Mouse (Mus musculus): ENCODE results near the gene Fance. TPM values are rescaled to one million over a fixed set of nuclear protein-coding genes. Genes with fewer than 3 reads are reported as not detected.
A peak's percentile ranks its signal among the peaks of the same experiment; 100 is the strongest.

The Fance gene
- polyA plus RNA-seq, 1 experiment from 2014 or later, result 22.7 TPM

DNA sequence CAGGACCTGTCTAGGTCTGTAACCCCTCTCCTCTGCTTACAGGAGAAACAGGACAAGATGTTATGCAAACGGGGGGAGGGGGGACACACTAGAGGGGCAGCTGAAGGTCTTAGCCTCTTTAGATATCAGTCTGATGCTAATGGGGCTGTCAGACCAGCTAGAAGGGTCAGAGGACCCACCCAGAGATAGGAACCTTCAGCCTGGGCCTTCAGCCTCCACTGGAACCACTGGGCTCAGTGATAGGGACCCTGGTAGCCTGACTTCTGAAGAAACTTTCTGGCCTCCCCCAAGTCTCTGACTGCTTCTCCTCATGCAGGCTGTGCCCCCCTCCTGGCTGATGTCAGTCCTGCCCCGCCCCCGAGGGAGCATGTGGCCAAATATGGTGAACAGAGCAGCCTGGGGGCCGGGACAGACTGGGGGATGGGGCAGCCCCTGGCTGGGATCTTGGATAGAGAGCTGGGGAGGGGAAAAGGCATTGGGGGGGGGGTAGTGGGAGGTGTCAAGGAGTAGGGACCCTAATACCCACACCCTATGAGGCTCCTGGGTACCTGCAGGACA is 30.8 kb downstream of the Fance start:
- Histone ChIP-seq H3K9ac (peak overlapping the region; percentile 46), H3K27me3 (replicated peaks) (no peaks in the 10 kb centered on the region), H3K27ac (peak overlapping the region; percentile 95), H3K4me3 (replicated peaks) (no peak overlapping the region), H3K4me2 (replicated peaks) (peak overlapping the region; percentile 57), H3K36me3 (peaks cover 10% of the 10 kb centered on the region; the same call in 1 of the 2 replicates), H3K4me1 (replicated peaks) (peaks cover 93% of the 10 kb centered on the region), H3K9me3 (no peaks in the 10 kb centered on the region)
- WGBS, result 28% methylated on average over 4 of the region's 4 CpGs
- ATAC-seq, result no peak

- H3K27ac ChIP-seq, result peak overlapping the region; percentile 95
- H3K9ac ChIP-seq, result peak overlapping the region; percentile 46; the same call in 1 of the 2 replicates
- H3K4me1 ChIP-seq (replicated peaks), result peaks cover 90% of the 10 kb centered on the region
- H3K27me3 ChIP-seq (replicated peaks), result no peaks in the 10 kb centered on the region
- H3K9me3 ChIP-seq, result no peaks in the 10 kb centered on the region
- ATAC-seq, result no peak
- 53% methylated on average over 3 of the region's 3 CpGs for WGBS
- H3K4me2 ChIP-seq (replicated peaks), result peak overlapping the region; percentile 57
- 0 out of 2 replicates have a peak overlapping the region, but pooled peaks have one; percentile 24 for H3K4me3 ChIP-seq (replicated peaks)
- H3K36me3 ChIP-seq, result peaks cover 5% of the 10 kb centered on the region; the same call in 1 of the 2 replicates
Measured at GRCm38 (mm10) chr17:28344670-28345069, 31.4 kb downstream of the Fance start.

DNA sequence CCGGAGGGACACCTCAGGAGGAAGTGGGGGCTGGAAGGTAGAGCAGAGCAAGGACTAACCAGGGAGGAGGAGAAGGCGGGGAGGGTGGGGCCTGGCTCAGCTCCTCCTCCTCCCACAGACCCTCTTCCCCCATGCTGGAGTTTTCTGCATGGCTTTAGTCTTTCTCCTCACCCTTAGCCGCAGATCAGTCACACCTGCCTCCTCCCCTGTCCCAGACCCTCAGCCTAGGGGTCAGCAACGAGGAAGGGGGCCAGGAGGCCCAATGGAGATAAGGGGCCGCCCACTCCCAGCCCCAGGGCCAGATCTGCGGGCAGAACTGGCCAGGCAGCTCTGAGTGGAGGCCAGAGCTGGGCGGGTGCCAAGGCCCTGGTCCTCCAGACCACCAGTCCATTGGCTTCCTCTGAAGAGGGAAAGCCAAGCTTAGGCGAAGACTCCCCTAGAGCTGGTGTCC is 32.0 kb downstream of the Fance start:
- Histone ChIP-seq H3K9ac (peak overlapping the region; percentile 46), H3K27ac (peak overlapping the region; percentile 95), H3K4me2 (replicated peaks) (peak overlapping the region; percentile 57), H3K9me3 (no peaks in the 10 kb centered on the region), H3K27me3 (replicated peaks) (no peaks in the 10 kb centered on the region), H3K36me3 (no peaks in the 10 kb centered on the region), H3K4me1 (replicated peaks) (peaks cover 85% of the 10 kb centered on the region), H3K4me3 (replicated peaks) (peak overlapping the region; percentile 24)
- peak; percentile 8; the same call in 1 of the 2 replicates for ATAC-seq
- WGBS, result 6% methylated on average over 8 of the region's 8 CpGs

DNA sequence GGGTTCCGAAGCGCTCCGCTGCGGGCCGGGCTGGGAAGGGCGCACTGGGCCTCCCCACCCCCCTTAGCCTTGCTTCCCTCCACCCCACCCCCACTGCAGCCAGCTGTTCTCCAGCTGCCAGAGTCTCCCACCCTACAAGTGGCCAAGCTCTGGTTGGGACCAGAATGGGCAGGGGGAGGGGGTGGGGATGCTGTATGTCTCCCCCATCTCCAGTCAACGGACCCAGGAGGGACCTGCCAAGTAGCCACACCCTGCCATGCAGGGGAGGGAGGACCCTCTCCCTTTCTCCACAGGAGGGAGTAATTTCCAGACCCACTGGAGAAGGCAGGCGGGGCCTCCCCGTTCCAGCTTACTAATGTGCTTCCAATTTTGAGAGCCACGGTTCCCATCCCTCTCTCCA is 32.6 kb downstream of the Fance start:
- no peaks in the 10 kb centered on the region for H3K36me3 ChIP-seq
- no peaks in the 10 kb centered on the region for H3K27me3 ChIP-seq (replicated peaks)
- peaks cover 79% of the 10 kb centered on the region for H3K4me1 ChIP-seq (replicated peaks)
- ATAC-seq, result no peak
- no peaks in the 10 kb centered on the region for H3K9me3 ChIP-seq
- 16% methylated on average over 10 of the region's 10 CpGs for WGBS
- peak overlapping the region; percentile 95 for H3K27ac ChIP-seq
- peak overlapping the region; percentile 24 for H3K4me3 ChIP-seq (replicated peaks)
- H3K4me2 ChIP-seq (replicated peaks), result peak overlapping the region; percentile 57
- peak overlapping the region; percentile 46 for H3K9ac ChIP-seq

DNA sequence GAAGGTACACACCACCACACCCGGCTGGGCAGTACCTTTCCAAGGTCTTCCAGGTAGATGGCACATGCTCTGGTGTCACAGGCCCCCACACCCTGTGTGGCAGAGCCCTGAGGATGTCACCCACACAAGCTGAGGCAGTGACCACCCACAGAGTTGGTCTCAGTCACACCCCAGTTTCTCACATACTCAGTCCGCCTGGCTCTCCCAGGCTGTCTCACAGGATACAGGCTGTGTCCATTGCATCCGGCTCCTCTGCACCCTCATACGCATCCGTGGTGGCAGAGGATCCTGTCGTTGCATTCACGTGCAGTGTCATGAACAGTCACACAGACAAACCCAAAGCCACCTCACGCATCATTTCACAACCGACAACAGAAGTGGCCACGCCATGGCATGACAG is 34.0 kb downstream of the Fance start:
- H3K36me3 ChIP-seq, result no peaks in the 10 kb centered on the region
- peaks cover 77% of the 10 kb centered on the region for H3K4me1 ChIP-seq (replicated peaks)
- H3K9me3 ChIP-seq, result no peaks in the 10 kb centered on the region
- 0 out of 2 replicates have a peak overlapping the region, but pooled peaks have one; percentile 5 for H3K9ac ChIP-seq
- 0 out of 2 replicates have a peak overlapping the region, but pooled peaks have one; percentile 13 for H3K27ac ChIP-seq
- WGBS, result 77% methylated on average over 10 of the region's 10 CpGs
- no peak overlapping the region for H3K4me3 ChIP-seq (replicated peaks)
- ATAC-seq, result no peak
- H3K27me3 ChIP-seq (replicated peaks), result no peaks in the 10 kb centered on the region
- H3K4me2 ChIP-seq (replicated peaks), result peak overlapping the region; percentile 93

DNA sequence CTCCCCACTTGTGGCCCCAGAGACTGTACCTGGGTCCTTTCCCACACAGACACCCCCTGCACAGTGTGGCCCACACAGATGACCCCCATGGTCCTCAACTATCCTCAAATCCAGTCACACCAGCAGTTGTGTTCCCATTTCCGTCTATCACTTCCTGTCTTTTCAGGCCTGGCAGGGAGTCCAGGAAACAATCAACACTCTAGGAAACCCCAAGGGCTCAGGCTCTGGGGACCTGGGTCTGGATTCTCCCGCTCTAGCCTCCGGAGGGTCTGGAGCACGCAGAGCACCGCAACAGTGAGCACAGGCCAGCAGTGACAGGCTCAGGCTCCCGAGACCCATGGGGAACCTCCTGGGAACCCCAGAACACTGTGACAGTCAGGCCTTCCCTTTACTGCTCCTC is 34.9 kb downstream of the Fance start:
- Histone ChIP-seq H3K27me3 (replicated peaks) (no peaks in the 10 kb centered on the region), H3K36me3 (no peaks in the 10 kb centered on the region), H3K4me1 (replicated peaks) (peaks cover 74% of the 10 kb centered on the region), H3K9me3 (no peaks in the 10 kb centered on the region), H3K4me2 (replicated peaks) (peak overlapping the region; percentile 93), H3K27ac (peak overlapping the region; percentile 59), H3K4me3 (replicated peaks) (peak overlapping the region; percentile 83), H3K9ac (peak overlapping the region; percentile 85)
- WGBS, result 54% methylated on average over 6 of the region's 6 CpGs
- ATAC-seq, result no peak

DNA sequence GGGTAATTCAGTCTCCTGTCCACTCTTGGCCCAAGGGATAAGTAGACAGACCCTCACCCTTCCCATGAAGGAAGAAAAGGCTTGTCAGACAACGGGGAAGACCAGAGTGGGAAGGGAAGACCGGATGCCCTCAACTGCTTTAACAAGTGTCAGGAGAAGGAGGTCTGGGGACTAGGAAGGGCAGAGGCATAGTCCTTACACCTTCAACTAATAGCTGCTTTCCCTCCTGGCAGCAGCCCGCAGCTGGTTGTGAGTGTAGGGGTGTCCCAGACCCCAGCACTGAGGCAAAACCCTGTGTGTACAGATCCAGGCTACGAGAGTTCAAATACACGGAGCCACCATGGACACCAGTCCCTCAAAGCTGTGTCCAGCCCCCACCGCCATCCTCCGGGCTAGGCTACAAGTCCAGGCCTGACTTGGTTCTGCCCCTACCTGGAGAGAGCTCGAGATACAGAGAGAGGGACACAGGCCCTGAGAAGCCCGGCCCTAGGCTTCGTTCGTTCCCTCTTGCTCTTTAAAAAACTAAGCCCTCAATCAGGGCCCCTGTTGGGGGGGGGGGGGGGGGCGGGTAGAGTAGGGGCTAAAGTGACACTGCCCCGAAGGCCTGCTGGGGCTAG is 36.1 kb downstream of the Fance start:
- peak overlapping the region; percentile 93 for H3K4me2 ChIP-seq (replicated peaks)
- no peaks in the 10 kb centered on the region for H3K36me3 ChIP-seq
- peak overlapping the region; percentile 83 for H3K4me3 ChIP-seq (replicated peaks)
- H3K27ac ChIP-seq, result peak overlapping the region; percentile 100
- no peaks in the 10 kb centered on the region for H3K27me3 ChIP-seq (replicated peaks)
- 6% methylated on average over 13 of the region's 13 CpGs for WGBS
- H3K9me3 ChIP-seq, result no peaks in the 10 kb centered on the region
- ATAC-seq, result no peak
- H3K9ac ChIP-seq, result peak overlapping the region; percentile 85
- H3K4me1 ChIP-seq (replicated peaks), result peaks cover 62% of the 10 kb centered on the region

- WGBS, result 1% methylated on average over 52 of the region's 54 CpGs
- Histone ChIP-seq H3K4me3 (replicated peaks) (peak overlapping the region; percentile 83), H3K4me1 (replicated peaks) (peaks cover 56% of the 10 kb centered on the region), H3K9me3 (no peaks in the 10 kb centered on the region), H3K9ac (peak overlapping the region; percentile 85), H3K27ac (peak overlapping the region; percentile 100), H3K4me2 (replicated peaks) (peak overlapping the region; percentile 93), H3K36me3 (no peaks in the 10 kb centered on the region), H3K27me3 (replicated peaks) (no peaks in the 10 kb centered on the region)
- ATAC-seq, result peak; percentile 62
Measured at GRCm38 (mm10) chr17:28349901-28350465, 36.7 kb downstream of the Fance start.

DNA sequence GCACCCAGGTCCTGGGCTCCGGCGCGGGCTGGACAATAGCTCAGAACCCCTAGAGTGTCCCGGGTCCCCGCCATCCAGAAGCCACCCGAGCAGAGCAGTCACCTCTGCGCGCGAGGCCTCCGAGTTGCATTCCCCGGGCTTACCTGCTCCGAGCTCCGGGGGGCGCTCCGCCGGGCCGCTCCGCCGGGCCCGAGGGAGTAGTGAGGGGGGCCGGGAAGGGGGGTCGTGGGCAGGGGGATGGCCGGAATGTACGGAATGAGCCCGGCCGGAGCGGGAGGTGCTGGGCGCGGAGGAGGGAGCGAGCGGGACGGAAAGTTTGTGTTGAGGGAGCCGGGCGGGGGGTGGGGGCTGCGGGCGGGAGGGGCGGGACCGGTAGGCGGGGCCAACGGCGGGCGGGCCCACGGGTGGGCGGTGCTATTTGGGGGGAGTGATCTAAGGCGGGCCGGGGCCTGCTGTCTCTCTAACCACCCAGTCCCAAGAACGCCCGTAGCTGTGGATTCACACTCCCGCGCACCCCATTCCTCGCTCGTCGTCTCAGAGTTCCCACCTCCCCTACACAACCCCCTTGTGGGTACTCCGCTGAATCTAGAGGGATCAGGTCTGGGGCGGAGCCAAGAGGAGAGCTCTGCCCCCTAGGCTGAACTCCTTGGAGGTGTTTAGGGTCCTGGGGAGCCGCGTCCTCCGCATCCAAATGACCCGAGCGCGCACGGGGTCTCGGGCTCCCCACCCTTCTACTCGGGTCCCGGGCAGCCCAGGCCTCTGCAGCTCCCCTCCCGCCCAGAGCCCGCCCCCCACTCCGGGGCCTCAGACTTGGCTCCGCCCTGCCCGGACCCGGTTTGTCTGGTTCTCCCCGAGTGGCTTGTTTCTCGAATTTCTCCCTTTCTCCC is 37.4 kb downstream of the Fance start, which contains the start of gene Tead3:
Gene Tead3 (minus strand): TSS at position 352 of the 887 bp plus-strand sequence.
- peak; percentile 88 for ATAC-seq

DNA sequence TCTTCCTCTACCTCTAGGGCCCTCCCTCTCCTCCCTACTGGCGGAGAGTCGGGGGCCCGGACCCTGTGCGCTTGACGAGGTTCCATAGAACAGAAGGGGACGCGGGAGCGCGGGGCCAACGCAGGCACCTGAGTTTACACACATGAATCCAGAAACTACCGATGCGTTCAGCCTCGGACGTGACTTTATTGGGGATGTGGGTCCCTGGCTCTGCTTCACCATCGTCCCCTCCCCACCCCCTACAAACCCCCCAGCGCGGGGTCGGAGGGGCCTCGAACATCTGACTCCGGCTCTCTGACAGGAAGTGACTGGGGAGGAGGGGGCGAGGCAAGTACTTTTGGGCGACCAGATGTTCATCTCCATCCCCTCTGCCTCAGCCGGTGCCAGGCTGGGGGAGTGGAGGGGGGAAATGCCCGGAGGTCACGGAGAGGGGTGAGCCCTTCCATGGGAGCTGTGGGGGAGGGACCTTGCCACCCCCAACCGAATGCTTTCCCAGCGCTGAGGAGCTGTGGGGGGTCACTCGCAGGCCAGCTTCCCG is 38.1 kb downstream of the Fance start:
- 1% methylated on average over 29 of the region's 29 CpGs for WGBS
- H3K27me3 ChIP-seq (replicated peaks), result no peaks in the 10 kb centered on the region
- 0 out of 2 replicates have a peak, but pooled peaks have one; percentile 1 for ATAC-seq
- H3K9me3 ChIP-seq, result no peaks in the 10 kb centered on the region
- H3K9ac ChIP-seq, result peak overlapping the region; percentile 79
- peak overlapping the region; percentile 83 for H3K4me3 ChIP-seq (replicated peaks)
- H3K4me1 ChIP-seq (replicated peaks), result peaks cover 42% of the 10 kb centered on the region
- H3K36me3 ChIP-seq, result no peaks in the 10 kb centered on the region
- H3K27ac ChIP-seq, result peak overlapping the region; percentile 100
- H3K4me2 ChIP-seq (replicated peaks), result peak overlapping the region; percentile 93

More for the DNA sequence above, 37.4 kb downstream of the Fance start, which contains the start of gene Tead3:
- no peaks in the 10 kb centered on the region for H3K27me3 ChIP-seq (replicated peaks)
- H3K9me3 ChIP-seq, result no peaks in the 10 kb centered on the region
- H3K4me1 ChIP-seq (replicated peaks), result peaks cover 49% of the 10 kb centered on the region
- H3K27ac ChIP-seq, result peak within 1 kb of the TSS; percentile 100
- WGBS, result under 1% methylated on average over 66 of the region's 73 CpGs
- peak within 1 kb of the TSS; percentile 83 for H3K4me3 ChIP-seq (replicated peaks)
- H3K4me2 ChIP-seq (replicated peaks), result peak within 1 kb of the TSS; percentile 93
- no peaks in the 10 kb centered on the region for H3K36me3 ChIP-seq
- H3K9ac ChIP-seq, result peak within 1 kb of the TSS; percentile 85

DNA sequence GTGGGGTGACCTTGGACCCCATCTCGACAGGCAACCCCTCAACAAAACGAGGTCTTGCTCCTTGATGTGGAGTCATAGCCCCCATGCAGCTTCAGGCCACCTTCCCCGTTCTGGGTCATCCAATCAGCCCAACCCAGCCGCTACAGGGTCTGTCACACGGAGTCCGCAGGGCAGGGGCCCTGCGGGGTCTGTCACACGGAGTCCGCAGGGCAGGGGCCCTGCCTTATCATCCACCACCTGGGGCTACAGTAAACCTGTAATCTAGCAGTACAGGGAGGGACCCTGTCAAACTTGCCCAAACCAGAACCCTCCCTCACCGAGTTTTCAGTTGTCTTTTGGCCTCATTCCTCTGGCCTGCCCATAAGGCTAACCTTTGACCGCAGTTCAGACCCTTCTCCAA is 38.7 kb downstream of the Fance start:
- Histone ChIP-seq H3K4me1 (replicated peaks) (peaks cover 38% of the 10 kb centered on the region), H3K36me3 (no peaks in the 10 kb centered on the region), H3K27me3 (replicated peaks) (no peaks in the 10 kb centered on the region), H3K27ac (peak overlapping the region; percentile 100), H3K4me3 (replicated peaks) (peak overlapping the region; percentile 83), H3K9ac (peak overlapping the region; percentile 79; the same call in 1 of the 2 replicates), H3K4me2 (replicated peaks) (peak overlapping the region; percentile 93), H3K9me3 (no peaks in the 10 kb centered on the region)
- 26% methylated on average over 11 of the region's 11 CpGs for WGBS
- no peak for ATAC-seq

Data from intestine, embryonic 15.5 days (tissue).